Mouse (Mus musculus): Measurements from ENCODE around the gene Ubap1l. TPM values are rescaled to one million over a fixed set of nuclear protein-coding genes. Genes with fewer than 3 reads are reported as not detected.

Ubap1l gene
- polyA plus RNA-seq, 1 experiment from 2014 or later, result 2.1 TPM

GRCm38 (mm10) chr9:65417738-65418137, 56.9 kb downstream of the Ubap1l start:
- Histone ChIP-seq H3K9me3 (replicated peaks; ENCODE audit: control insufficient read depth, low read length, poor library complexity, severe bottlenecking) (no peaks in the 10 kb centered on the region), H3K27ac (ENCODE audit: low read length) (no peak overlapping the region), H3K4me2 (ENCODE audit: low read length) (no peak overlapping the region), H3K4me1 (ENCODE audit: control insufficient read depth, insufficient read depth, low read length) (no peaks in the 10 kb centered on the region), H3K27me3 (ENCODE audit: control insufficient read depth, insufficient read depth, low read depth, low read length) (no peaks in the 10 kb centered on the region), H3K9ac (ENCODE audit: low read depth, low read length) (no peak overlapping the region), H3K36me3 (ENCODE audit: control insufficient read depth, insufficient read depth, low read length) (no peaks in the 10 kb centered on the region), H3K4me3 (ENCODE audit: low read depth, low read length) (no peak overlapping the region)
- no peak for ATAC-seq
- WGBS, result 43% methylated on average over 3 of the region's 3 CpGs

- no peak for ATAC-seq
- Histone ChIP-seq H3K4me1 (ENCODE audit: control insufficient read depth, insufficient read depth, low read length) (no peaks in the 10 kb centered on the region), H3K27ac (ENCODE audit: low read length) (no peak overlapping the region), H3K9ac (ENCODE audit: low read depth, low read length) (no peak overlapping the region), H3K36me3 (ENCODE audit: control insufficient read depth, insufficient read depth, low read length) (no peaks in the 10 kb centered on the region), H3K9me3 (replicated peaks; ENCODE audit: control insufficient read depth, low read length, poor library complexity, severe bottlenecking) (no peaks in the 10 kb centered on the region), H3K4me2 (ENCODE audit: low read length) (no peak overlapping the region), H3K4me3 (ENCODE audit: low read depth, low read length) (no peak overlapping the region), H3K27me3 (ENCODE audit: control insufficient read depth, insufficient read depth, low read depth, low read length) (no peaks in the 10 kb centered on the region)
- WGBS, result 73% methylated on average over 3 of the region's 3 CpGs
Measured at GRCm38 (mm10) chr9:65419633-65420032, 58.8 kb downstream of the Ubap1l start.

- no peaks in the 10 kb centered on the region for H3K36me3 ChIP-seq (ENCODE audit: control insufficient read depth, insufficient read depth, low read length)
- no peak for ATAC-seq
- no peak within 1 kb of the TSS for H3K4me2 ChIP-seq (ENCODE audit: low read length)
- H3K9ac ChIP-seq (ENCODE audit: low read depth, low read length), result no peak within 1 kb of the TSS
- no peak within 1 kb of the TSS for H3K27ac ChIP-seq (ENCODE audit: low read length)
- no peaks in the 10 kb centered on the region for H3K9me3 ChIP-seq (replicated peaks; ENCODE audit: control insufficient read depth, low read length, poor library complexity, severe bottlenecking)
- WGBS, result 87% methylated on average over 11 of the region's 11 CpGs
- H3K4me3 ChIP-seq (ENCODE audit: low read depth, low read length), result no peak within 1 kb of the TSS
- H3K27me3 ChIP-seq (ENCODE audit: control insufficient read depth, insufficient read depth, low read depth, low read length), result no peaks in the 10 kb centered on the region
- no peaks in the 10 kb centered on the region for H3K4me1 ChIP-seq (ENCODE audit: control insufficient read depth, insufficient read depth, low read length)
Measured at GRCm38 (mm10) chr9:65422760-65423501, 62.1 kb downstream of the Ubap1l start, which contains the start of gene Slc51b. Slc51b (minus strand) TSS chr9:65422955.

- no peaks in the 10 kb centered on the region for H3K36me3 ChIP-seq (ENCODE audit: control insufficient read depth, insufficient read depth, low read length)
- ATAC-seq, result no peak
- H3K9ac ChIP-seq (ENCODE audit: low read depth, low read length), result no peak overlapping the region
- no peaks in the 10 kb centered on the region for H3K4me1 ChIP-seq (ENCODE audit: control insufficient read depth, insufficient read depth, low read length)
- WGBS, result 51% methylated on average over 3 of the region's 3 CpGs
- no peaks in the 10 kb centered on the region for H3K27me3 ChIP-seq (ENCODE audit: control insufficient read depth, insufficient read depth, low read depth, low read length)
- no peaks in the 10 kb centered on the region for H3K9me3 ChIP-seq (replicated peaks; ENCODE audit: control insufficient read depth, low read length, poor library complexity, severe bottlenecking)
- no peak overlapping the region for H3K27ac ChIP-seq (ENCODE audit: low read length)
- no peak overlapping the region for H3K4me3 ChIP-seq (ENCODE audit: low read depth, low read length)
- H3K4me2 ChIP-seq (ENCODE audit: low read length), result no peak overlapping the region
Measured at GRCm38 (mm10) chr9:65424393-65424792, 63.6 kb downstream of the Ubap1l start.

GRCm38 (mm10) chr9:65427511-65427910, 66.7 kb downstream of the Ubap1l start:
- Histone ChIP-seq H3K4me2 (ENCODE audit: low read length) (no peak overlapping the region), H3K9ac (ENCODE audit: low read depth, low read length) (no peak overlapping the region), H3K27ac (ENCODE audit: low read length) (no peak overlapping the region), H3K4me1 (ENCODE audit: control insufficient read depth, insufficient read depth, low read length) (no peaks in the 10 kb centered on the region), H3K9me3 (replicated peaks; ENCODE audit: control insufficient read depth, low read length, poor library complexity, severe bottlenecking) (no peaks in the 10 kb centered on the region), H3K27me3 (ENCODE audit: control insufficient read depth, insufficient read depth, low read depth, low read length) (no peaks in the 10 kb centered on the region), H3K36me3 (ENCODE audit: control insufficient read depth, insufficient read depth, low read length) (no peaks in the 10 kb centered on the region), H3K4me3 (ENCODE audit: low read depth, low read length) (no peak overlapping the region)
- no peak for ATAC-seq
- 72% methylated on average over 2 of the region's 2 CpGs for WGBS

- no peak overlapping the region for H3K9ac ChIP-seq (ENCODE audit: low read depth, low read length)
- H3K36me3 ChIP-seq (ENCODE audit: control insufficient read depth, insufficient read depth, low read length), result no peaks in the 10 kb centered on the region
- H3K9me3 ChIP-seq (replicated peaks; ENCODE audit: control insufficient read depth, low read length, poor library complexity, severe bottlenecking), result no peaks in the 10 kb centered on the region
- WGBS, result 90% methylated on average over 5 of the region's 5 CpGs
- no peak overlapping the region for H3K4me2 ChIP-seq (ENCODE audit: low read length)
- no peak overlapping the region for H3K4me3 ChIP-seq (ENCODE audit: low read depth, low read length)
- no peaks in the 10 kb centered on the region for H3K27me3 ChIP-seq (ENCODE audit: control insufficient read depth, insufficient read depth, low read depth, low read length)
- no peak for ATAC-seq
- H3K27ac ChIP-seq (ENCODE audit: low read length), result no peak overlapping the region
- H3K4me1 ChIP-seq (ENCODE audit: control insufficient read depth, insufficient read depth, low read length), result no peaks in the 10 kb centered on the region
Measured at GRCm38 (mm10) chr9:65428003-65428402, 67.2 kb downstream of the Ubap1l start.

Other genes starting within 250 kb of the Ubap1l start
- 8.7 and 9.1 TPM in 2 replicates for gene Igdcc3, start 219.9 kb upstream of the Ubap1l start, polyA plus RNA-seq (2015; fragmentation: Nextera tagmentation; extraction: Ambion mirVana)
- gene Parp16, start 165.7 kb upstream of the Ubap1l start, polyA plus RNA-seq (2015; fragmentation: Nextera tagmentation; extraction: Ambion mirVana), result 8.5 and 9.0 TPM in 2 replicates
- gene Cilp, start 95.9 kb upstream of the Ubap1l start, polyA plus RNA-seq (2015; fragmentation: Nextera tagmentation; extraction: Ambion mirVana), result 0.20 and 0.29 TPM in 2 replicates
- gene Clpx, start 66.8 kb upstream of the Ubap1l start, polyA plus RNA-seq (2015; fragmentation: Nextera tagmentation; extraction: Ambion mirVana), result 38.0 and 42.2 TPM in 2 replicates
- gene Pdcd7, start 14.9 kb upstream of the Ubap1l start, polyA plus RNA-seq (2015; fragmentation: Nextera tagmentation; extraction: Ambion mirVana), result 6.5 and 7.2 TPM in 2 replicates
- 0.50 and 0.67 TPM in 2 replicates for gene Kbtbd13, start 30.6 kb downstream of the Ubap1l start, polyA plus RNA-seq (2015; fragmentation: Nextera tagmentation; extraction: Ambion mirVana)
- gene Rasl12, start 37.5 kb downstream of the Ubap1l start, polyA plus RNA-seq (2015; fragmentation: Nextera tagmentation; extraction: Ambion mirVana), result 7.1 and 8.4 TPM in 2 replicates
- gene Slc51b, start 61.9 kb downstream of the Ubap1l start, polyA plus RNA-seq (2015; fragmentation: Nextera tagmentation; extraction: Ambion mirVana), result not detected in 2 replicates
- gene Mtfmt, start 74.7 kb downstream of the Ubap1l start, polyA plus RNA-seq (2015; fragmentation: Nextera tagmentation; extraction: Ambion mirVana), result 23.2 and 25.0 TPM in 2 replicates
- gene Spg21, start 99.9 kb downstream of the Ubap1l start, polyA plus RNA-seq (2015; fragmentation: Nextera tagmentation; extraction: Ambion mirVana), result 111 and 126 TPM in 2 replicates
- gene Ankdd1a, start 159.2 kb downstream of the Ubap1l start, polyA plus RNA-seq (2015; fragmentation: Nextera tagmentation; extraction: Ambion mirVana), result 1.1 and 1.8 TPM in 2 replicates
- 3.1 and 3.8 TPM in 2 replicates for gene Plekho2, start 219.0 kb downstream of the Ubap1l start, polyA plus RNA-seq (2015; fragmentation: Nextera tagmentation; extraction: Ambion mirVana)
- 2.0 and 2.1 TPM in 2 replicates for gene Pif1, start 226.1 kb downstream of the Ubap1l start, polyA plus RNA-seq (2015; fragmentation: Nextera tagmentation; extraction: Ambion mirVana)